Mouse (Mus musculus): ENCODE data around the gene Lsg1.

Gene Lsg1

GRCm38 (mm10) chr16:30601046-30601832, 13.8 kb upstream of the Lsg1 start:
- DNase-seq (ENCODE audit: low spot score in 2 of 2): peak; percentile 63 to 65

- peak; percentile 55 to 64 for DNase-seq (ENCODE audit: low spot score in 2 of 2)
Measured at GRCm38 (mm10) chr16:30600431-30601045, 13.1 kb upstream of the Lsg1 start.

- DNase-seq (ENCODE audit: low spot score in 2 of 2): peak; percentile 82 to 87
Measured at GRCm38 (mm10) chr16:30599491-30600268, 12.3 kb upstream of the Lsg1 start, which contains the start of gene Fam43a. Fam43a (plus strand) TSS chr16:30599723.

- DNase-seq (ENCODE audit: low spot score in 2 of 2): peak; percentile 94 to 95
Measured at GRCm38 (mm10) chr16:30596959-30597681, 9.7 kb upstream of the Lsg1 start.

- DNase-seq (ENCODE audit: low spot score in 2 of 2): peak; percentile 73 to 79
Measured at GRCm38 (mm10) chr16:30595835-30596557, 8.6 kb upstream of the Lsg1 start.

- DNase-seq (ENCODE audit: low spot score in 2 of 2): no peak
Measured at GRCm38 (mm10) chr16:30595356-30595755, 8.0 kb upstream of the Lsg1 start.

- DNase-seq (ENCODE audit: low spot score in 2 of 2): no peak
Measured at GRCm38 (mm10) chr16:30591990-30592389, 4.6 kb upstream of the Lsg1 start.

- no peak for DNase-seq (ENCODE audit: low spot score in 2 of 2)
Measured at GRCm38 (mm10) chr16:30590264-30591209, 3.1 kb upstream of the Lsg1 start.

- DNase-seq (ENCODE audit: low spot score in 2 of 2): no peak
Measured at GRCm38 (mm10) chr16:30586935-30587493, 378 bp downstream of the Lsg1 start.

- DNase-seq (ENCODE audit: low spot score in 2 of 2): no peak
Measured at GRCm38 (mm10) chr16:30580765-30581164, 6.6 kb downstream of the Lsg1 start.

GRCm38 (mm10) chr16:30576392-30576791, 11.0 kb downstream of the Lsg1 start:
- DNase-seq (ENCODE audit: low spot score in 2 of 2): no peak

GRCm38 (mm10) chr16:30575815-30576214, 11.6 kb downstream of the Lsg1 start:
- no peak for DNase-seq (ENCODE audit: low spot score in 2 of 2)

GRCm38 (mm10) chr16:30572239-30572638, 15.2 kb downstream of the Lsg1 start:
- no peak for DNase-seq (ENCODE audit: low spot score in 2 of 2)

- no peak for DNase-seq (ENCODE audit: low spot score in 2 of 2)
Measured at GRCm38 (mm10) chr16:30571378-30571777, 16.0 kb downstream of the Lsg1 start.

GRCm38 (mm10) chr16:30570173-30570572, 17.2 kb downstream of the Lsg1 start:
- no peak for DNase-seq (ENCODE audit: low spot score in 2 of 2)

GRCm38 (mm10) chr16:30565631-30566030, 21.8 kb downstream of the Lsg1 start:
- no peak for DNase-seq (ENCODE audit: low spot score in 2 of 2)

GRCm38 (mm10) chr16:30560601-30561000, 26.8 kb downstream of the Lsg1 start:
- DNase-seq (ENCODE audit: low spot score in 2 of 2): no peak

GRCm38 (mm10) chr16:30559312-30559992, 27.9 kb downstream of the Lsg1 start:
- no peak for DNase-seq (ENCODE audit: low spot score in 2 of 2)

- DNase-seq (ENCODE audit: low spot score in 2 of 2): no peak
Measured at GRCm38 (mm10) chr16:30554109-30554508, 33.3 kb downstream of the Lsg1 start.

All from right cerebral cortex, postnatal 10 days (tissue).